Mouse (Mus musculus) left cerebral cortex, postnatal 14 days (tissue): Measurements from ENCODE around the gene Cttn. TPM values are rescaled to one million over a fixed set of nuclear protein-coding genes. Genes with fewer than 3 reads are reported as not detected.
A peak's percentile ranks its signal among the peaks of the same experiment; 100 is the strongest.

Source experiments
- DNase-seq, 2 experiments: peaks; one replicate each; pipeline ENCODE4 v3.0.0; 2021 to 2022; ENCODE audit warnings: low spot score in 2 of 2, mixed read lengths in 1 of 2
- intact Hi-C: fragments of 180-260 bp; cut with DNase I; formaldehyde crosslinking; loops from one replicate; pipeline ENCODE4 v1.15.1; 2025
- total RNA-seq, 2 experiments: library from RNA; stranded (reverse); gene quantifications; 2 replicates each; pipeline ENCODE4 v1.2.3; 2021

The Cttn gene
- total RNA-seq, 2 experiments from 2014 or later: 123 to 129 TPM

DNA sequence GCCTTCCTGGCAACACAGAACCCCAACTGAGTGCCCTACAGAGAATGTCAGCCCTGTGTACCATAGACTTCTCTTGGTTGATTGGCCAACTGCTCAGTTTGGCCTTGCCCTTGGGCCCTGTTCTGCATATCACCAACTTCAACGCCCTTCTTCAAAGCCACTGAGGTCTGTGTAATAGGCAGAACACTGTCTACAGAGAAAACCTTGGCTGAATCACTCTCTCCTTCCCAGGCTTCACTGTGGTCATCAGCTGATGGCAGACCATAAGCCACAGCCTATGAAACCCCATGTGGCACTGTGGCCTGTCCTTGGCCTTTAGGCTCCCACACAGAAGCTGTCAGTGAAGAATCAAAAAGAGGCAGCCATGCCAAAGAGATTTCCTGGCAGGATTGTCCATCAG, 11.9 kb downstream of the Cttn start:
- no peak for DNase-seq
- intact Hi-C loops: no loop called here

DNA sequence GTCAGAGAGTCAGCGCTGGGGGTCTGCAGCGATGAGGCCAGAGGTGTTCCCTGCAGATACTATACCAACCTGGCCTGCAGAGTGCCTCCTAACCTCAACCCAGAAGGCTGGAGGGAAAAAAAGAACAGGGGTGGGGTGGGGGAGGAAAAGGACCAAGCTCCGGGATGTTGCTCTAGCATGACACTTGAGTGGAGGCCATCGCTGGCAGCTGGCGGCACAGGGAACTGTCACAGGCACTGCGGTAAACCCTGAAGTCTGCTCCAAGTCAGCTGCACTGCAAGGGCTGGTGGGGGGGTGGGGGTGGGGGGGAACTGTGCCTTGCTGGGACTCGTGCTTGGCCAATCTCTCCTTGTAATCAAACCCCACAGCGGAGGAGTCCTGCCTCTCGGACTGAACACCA, 20.1 kb downstream of the Cttn start:
- no peak for DNase-seq
- intact Hi-C loops: no loop called here

DNA sequence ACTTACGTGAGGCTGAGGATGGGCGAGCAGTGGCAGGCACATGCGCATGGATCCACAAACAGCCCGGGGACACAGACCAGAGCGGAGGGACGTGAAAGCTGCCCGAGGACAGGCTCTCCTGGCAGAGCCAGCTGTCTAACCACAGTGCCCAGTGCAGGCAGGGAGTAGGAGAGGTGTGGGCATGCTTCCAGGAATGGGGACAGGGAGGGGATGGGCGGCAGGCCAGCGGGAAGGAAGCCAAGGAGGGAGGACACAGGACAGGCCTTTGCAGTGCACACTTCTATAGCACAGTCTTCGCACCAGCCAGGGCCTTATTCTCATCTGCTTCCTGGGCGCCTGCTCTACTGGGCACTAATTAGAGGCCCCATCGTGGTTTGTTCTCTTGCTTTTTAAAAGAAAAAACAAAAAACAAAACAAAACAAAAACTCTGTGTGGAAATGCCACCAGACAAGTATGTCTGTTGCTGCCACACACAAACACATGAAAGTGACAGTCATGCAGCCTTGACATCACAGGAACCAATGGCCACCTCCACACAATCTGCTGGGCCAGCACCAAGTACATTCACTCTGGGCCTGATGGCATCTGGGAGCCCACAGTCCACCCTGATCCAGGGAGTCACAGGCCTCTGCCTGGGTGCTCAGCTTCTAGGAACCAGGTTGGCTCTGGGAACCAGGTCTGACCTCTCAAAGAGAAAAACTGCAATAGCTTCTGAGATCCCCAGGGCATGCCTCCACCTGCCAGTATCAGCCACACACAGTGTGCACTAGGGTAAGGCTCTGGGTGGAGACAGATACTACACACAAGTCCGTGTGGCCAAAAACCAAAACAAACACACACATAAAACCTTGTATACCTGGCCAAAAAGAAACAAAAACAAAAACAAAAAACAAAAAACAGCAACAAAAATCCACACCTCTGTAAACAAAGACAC, 20.9 kb downstream of the Cttn start:
- peak; percentile 83 to 87 for DNase-seq
- intact Hi-C loops: no loop called here

DNA sequence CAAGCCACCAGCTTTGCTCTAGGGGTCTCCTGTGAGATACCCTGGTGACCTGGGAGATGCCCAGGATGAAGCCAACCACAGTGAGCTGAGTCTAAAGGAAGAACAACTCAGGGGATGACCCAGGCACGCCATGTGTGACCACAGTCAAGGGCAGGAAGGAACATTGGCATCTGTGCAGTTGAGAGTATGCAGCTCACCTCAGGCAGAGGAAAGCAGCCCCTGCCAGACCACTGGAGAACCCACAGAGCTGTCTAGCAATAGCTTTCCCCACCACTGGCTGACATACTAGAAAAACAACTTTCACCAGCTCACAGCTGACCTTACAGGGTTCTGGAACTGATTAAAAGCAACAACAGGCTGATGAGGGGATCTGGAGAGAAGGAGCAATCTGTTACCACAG, 22.6 kb downstream of the Cttn start:
- DNase-seq: no peak
- intact Hi-C loops: no loop called here

DNA sequence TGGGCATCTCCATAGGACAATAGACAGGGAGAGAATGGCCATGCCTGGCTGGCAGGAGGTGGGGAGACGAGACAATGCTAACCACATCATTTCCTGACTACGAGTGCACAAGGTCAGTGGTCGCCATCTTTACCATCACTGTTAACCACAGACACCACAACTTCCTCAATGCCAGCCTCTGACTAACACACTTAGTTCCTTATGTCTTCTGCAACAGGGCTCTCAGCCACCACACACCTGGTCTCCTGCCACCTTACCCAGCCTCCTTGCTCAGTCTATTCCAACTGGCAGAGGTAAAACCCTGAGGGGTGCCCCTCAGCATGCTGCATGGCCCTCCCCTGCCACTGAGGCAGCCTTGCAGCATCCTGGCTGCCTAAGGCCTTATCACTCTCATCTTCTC, 23.7 kb downstream of the Cttn start:
- no peak for DNase-seq
- intact Hi-C loops: no loop called here

DNA sequence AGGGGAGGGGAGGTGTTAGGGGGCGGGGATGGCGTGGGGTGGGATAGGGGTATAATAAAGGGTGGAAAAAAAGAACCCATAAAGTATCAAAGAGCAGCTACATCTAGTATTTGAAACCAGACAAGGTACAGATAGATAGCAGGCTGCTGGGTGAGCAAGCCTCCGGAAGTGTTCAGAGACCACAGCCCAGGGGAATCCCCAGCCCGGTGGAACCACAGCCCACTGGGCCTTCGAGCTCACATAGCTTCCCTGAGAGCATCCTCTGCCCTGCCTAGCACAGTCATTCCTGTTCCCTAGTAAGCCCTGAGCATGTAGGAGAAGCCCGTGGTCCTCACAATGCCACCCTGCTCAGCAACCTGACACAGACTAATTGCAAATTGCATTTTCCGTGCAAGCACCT, 26.0 kb downstream of the Cttn start:
- DNase-seq: no peak
- intact Hi-C loops: no loop called here

DNA sequence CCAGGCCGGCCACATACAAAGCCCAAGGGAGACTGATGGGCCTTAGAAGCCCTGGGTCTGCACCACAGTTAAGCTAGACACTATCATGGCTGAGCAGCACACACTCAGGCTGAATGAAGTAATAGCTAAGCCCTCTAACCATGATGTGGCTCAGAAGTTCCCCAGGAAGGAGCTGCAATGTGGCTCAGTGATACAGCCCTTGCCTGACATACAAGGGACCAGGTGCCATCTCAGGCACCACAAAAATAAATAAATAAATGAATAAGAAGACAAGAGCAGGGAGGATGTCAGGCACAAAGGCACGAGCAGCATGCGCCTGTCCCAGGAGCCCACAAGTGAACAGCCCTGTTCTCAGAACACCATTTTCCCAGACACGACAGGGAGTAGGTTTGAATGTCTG, 28.8 kb downstream of the Cttn start:
- no peak for DNase-seq
- intact Hi-C loops: no loop called here

DNA sequence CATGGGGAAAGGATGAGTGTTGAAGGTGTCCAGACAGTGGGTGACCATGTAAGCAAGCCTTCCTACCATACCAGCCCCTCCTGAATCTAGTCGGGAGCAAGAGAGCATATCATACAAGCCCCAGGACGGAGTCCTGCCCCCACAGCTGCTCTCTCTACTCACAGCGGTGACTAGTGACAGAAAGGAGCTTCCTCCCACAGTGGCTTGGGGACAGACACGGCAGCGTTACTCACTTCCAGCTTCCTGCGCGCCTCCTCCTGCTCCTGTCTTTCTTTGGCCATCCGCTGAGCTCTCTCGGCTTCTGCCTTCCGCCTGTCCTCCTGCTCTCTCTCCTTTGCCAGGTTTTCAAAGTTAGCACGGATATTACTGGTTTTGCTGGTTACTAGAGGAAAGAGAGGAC, 29.3 kb downstream of the Cttn start:
- intact Hi-C loops: no loop called here
- DNase-seq: no peak

DNA sequence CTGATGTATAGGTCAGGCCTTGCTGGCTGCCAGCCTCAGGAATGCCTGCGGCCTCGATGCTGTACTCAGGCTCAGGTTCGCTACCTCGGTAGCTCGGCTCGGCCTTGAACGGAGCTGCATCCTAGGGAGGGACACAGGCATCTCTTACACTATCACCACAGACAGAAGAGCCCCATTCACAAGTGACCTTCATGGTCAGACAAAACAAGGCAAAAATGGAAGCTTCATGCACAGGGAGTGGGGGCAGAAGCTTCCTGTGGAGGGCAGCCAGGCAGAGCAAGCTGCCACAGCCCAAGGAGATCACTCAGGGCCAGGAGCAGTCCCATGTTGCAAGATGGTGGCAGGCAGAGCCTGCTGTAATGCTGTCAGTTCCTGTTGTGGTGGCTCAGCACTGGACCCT, 32.0 kb downstream of the Cttn start:
- intact Hi-C loops: no loop called here

DNA sequence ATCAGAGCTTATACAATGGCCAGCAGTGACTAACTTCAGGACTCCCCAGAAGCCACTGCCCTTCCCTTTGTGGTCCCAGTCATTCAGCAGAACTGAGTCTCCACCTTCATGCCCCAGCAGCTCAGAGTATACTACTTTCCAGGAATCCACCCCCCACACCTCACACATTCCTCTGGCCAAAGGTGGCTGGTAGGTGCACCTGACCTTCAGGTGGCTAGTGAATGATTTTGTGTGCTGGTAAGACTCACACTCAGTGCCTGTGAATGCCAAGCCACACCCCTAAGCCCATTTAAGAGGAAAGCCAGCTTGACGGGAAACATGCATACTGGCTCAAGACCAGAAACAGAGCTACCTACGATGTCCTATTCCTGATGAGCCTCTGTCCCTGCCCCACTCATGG, 37.9 kb downstream of the Cttn start:
- intact Hi-C loops: no loop called here
- DNase-seq: no peak

More for the DNA sequence above, 32.0 kb downstream of the Cttn start:
- no peak for DNase-seq

DNA sequence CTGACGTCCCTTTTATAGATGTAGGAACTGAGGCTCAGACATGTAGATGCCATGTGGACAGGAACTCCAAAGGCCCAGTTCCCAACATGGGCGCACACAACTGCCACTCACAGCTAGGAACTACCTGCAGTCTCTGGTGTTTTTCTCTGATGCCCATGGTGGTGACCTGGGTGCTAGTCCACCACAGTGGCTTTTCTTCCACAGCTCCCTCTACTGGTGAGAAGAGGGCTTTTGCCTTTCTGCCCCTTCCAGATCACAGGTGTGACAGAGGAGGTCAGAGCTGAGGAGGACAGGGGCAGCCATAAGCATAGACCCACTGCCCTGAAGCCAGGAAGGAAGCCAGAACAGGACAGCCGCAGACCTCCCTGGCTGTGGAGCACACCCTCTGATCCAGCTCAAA, 43.3 kb downstream of the Cttn start:
- no peak for DNase-seq

DNA sequence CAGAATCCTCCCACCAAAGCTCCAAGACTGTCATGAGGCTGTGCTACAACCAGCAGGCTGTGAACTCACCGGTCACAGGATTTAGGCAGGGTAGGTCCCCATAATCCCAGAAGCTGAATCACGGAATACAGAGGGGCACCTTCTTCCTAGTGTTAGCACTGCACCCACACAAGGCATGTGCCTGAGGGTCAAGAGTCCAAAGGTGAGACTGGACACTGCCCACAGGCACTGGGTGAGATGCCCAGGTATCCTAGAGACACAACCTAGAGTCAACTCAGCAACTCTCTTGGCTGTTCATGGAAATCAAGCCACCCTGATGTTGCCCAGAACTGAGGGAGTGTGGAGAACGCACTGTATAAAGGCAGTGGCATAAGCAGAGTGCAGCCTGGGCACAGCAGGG, 44.2 kb downstream of the Cttn start:
- DNase-seq: no peak
- intact Hi-C loops: loop anchor here (1.0 to 5.0 kb wide), 2 partner anchors 209 to 344 kb away; no protein-coding TSS in a partner anchor

More for the DNA sequence above, 43.3 kb downstream of the Cttn start:
- intact Hi-C loops: loop anchor here (5.0 kb wide), 1 partner anchor 345 kb away; no protein-coding TSS in a partner anchor

DNA sequence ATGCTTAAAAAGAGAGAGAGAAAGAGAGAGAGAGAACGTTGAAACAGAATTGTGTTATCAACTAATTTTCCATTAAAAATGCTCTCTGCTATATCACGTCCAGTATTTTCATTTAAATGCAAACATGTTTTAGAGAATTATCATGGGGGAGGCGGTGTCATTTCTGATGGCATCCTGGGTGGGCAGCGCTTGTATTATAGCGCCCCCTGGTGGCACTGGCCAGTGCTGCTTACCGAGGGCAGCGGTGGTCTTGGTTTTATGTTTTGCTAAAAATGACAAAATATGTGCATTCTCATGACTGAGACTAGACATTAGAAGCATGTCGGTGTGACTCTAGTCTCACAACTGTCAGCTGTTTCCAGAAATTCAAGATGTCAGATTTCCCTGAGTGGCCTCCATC, 44.9 kb downstream of the Cttn start:
- peak; percentile 73 to 78 for DNase-seq
- intact Hi-C loops: loop anchor here (1.0 to 5.0 kb wide), 2 partner anchors 209 to 344 kb away; no protein-coding TSS in a partner anchor

DNA sequence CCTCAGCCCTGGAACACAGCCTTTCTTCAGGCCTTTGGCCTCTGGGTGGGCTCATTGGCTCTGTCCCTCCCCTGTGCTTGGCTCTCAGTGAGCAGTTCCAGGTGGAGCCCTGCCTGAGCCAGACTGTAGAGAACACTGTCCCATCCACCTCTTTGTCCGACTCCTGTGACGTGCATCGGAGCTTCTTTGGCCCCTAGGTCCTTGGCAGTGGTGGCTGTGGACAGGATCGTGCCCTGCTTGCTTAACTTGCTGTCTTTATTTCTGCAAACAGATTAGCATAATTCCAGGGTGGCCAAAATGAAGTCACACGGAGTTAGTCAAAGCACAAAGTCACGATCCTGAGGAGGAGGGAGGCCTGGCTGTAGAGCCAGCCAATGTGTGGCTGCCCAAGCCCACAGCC, 49.3 kb downstream of the Cttn start:
- DNase-seq: no peak
- intact Hi-C loops: no loop called here

DNA sequence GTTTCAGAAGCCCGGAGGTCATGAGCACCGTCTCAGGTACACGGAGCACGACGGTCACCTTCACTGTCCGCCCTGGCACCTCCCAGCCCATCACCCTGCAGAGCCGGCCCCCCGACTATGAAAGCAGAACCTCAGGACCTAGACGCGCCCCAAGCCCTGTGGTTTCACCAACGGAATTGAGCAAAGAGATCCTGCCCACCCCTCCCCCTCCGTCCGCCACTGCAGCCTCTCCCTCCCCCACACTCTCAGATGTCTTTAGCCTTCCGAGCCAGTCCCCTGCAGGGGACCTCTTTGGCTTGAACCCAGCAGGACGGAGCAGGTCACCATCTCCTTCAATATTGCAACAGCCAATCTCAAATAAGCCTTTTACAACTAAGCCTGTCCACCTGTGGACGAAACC, 50.3 kb downstream of the Cttn start:
- intact Hi-C loops: no loop called here

DNA sequence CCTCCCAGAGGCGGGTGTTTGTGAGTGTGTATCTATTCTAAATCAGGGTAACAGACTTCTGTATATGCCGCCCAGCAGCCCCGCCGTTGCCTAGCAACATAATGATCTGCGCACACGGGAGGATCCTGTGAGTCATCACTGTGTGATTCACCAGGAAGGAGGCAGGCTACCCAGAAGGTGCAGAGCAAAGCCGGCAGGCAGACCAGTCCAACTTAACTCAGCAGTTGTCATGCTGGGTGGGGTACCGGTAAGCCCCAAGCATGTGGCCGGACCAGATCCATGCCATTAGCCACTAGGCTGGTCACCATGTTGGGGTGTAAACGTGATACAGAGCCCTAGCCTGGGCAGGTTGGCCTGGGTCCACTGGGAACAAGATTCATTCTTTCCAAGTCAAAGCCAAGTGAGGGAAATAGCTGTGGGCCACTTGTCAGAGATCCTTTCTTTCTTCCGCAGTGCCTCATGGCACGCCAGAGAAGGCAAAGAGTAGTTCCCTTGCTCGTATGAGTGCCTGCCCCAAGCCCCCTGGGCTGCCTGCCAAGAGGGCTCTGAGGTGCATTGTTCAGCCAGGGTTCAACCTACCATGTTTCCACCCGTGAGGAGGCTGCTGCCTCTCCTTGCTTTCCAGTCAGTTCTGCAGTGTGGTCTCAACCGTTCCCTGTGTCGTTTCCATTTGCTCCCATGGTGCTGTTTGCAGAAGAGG, 53.0 kb downstream of the Cttn start:
- peak; percentile 88 to 94 for DNase-seq
- intact Hi-C loops: no loop called here

More for the DNA sequence above, 50.3 kb downstream of the Cttn start:
- DNase-seq: no peak

DNA sequence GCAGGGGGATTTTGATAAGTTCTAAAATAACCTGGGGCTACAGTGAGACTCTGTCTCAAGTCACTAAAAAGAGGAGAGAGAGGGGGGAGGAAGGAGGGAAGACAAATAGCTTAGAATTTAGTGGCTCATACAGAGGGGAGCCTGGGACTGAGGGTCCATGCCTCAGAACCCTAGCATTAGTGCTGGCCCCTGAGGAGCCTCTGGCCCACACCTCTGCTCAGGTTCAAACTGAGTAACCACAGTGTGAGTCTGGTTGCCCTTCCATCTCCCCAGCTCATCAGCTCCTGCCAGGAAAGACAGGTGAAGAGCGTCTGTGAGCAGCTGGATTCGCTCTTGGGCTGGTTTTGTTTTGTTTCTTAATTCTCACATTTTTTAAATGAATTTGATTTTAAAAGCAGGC, 53.6 kb downstream of the Cttn start:
- DNase-seq: no peak
- intact Hi-C loops: no loop called here

DNA sequence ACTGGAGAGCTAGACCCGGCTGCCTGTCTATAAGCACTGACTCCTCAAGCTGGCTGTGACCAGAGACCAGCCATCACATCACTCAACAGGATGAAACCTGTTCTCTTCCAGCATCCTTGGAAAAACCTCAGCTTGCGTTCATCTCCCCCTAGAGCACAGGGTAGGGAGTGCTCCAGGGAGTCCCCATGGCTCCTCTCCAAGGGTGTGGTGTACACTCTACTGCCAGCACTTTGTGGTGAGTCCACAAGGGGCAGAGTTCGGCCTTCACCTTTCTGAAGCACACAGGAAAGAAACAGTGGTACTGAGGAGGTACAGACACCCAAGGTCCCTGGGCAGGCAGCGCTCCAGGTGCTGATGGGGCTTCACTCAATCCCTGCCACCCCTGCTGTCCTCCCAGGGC, 55.0 kb downstream of the Cttn start:
- peak; percentile 37 to 88 for DNase-seq
- intact Hi-C loops: no loop called here

DNA sequence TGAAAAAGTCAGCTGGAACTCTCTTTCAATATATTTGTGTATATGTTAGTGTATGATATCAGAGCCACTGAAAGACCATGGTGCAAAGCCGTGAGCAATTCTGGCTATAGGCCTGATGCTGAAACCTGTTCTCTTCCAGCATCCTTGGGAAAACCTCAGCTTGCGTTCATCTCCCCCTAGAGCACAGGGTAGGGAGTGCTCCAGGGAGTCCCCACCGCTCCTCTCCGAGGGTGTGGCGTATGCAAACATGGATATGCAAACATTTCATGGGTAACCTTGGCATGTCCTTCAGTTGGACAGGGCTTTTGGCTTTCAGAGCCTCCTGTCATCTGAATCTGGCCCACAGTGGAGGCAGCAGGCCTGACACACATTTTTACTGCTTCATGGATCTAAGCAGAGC, 56.2 kb downstream of the Cttn start:
- intact Hi-C loops: loop anchor here (5.0 kb wide), 1 partner anchor 92 kb away; no protein-coding TSS in a partner anchor
- DNase-seq: no peak
